Comparison of ENCODE assay signal across 8 mouse cellular contexts in genomic region chr4:98924906-98925178, GRCm38 (mm10). TPM values are rescaled to one million over a fixed set of nuclear protein-coding genes. Genes with fewer than 3 reads are reported as not detected.
A peak's percentile ranks its signal among the peaks of the same experiment; 100 is the strongest.
DNase-seq lines count a peak whose midpoint lies in the region; ATAC-seq and TF ChIP-seq lines count a peak whose summit lies in the region.

No protein-coding gene starts in this region.

- H3K9me3 ChIP-seq in kidney, embryonic 16.5 days (ENCODE audit: low read length), result no peaks in the 10 kb centered on the region
- no peaks in the 10 kb centered on the region for H3K9me3 ChIP-seq in hindbrain, embryonic 16.5 days (ENCODE audit: control insufficient read depth, low read length)
- H3K9me3 ChIP-seq in midbrain, postnatal 0 days (ENCODE audit: low read length), result no peaks in the 10 kb centered on the region

- peaks cover 14% of the 10 kb centered on the region for H3K4me1 ChIP-seq in kidney, embryonic 16.5 days (ENCODE audit: insufficient read depth, low read length)
- H3K4me1 ChIP-seq in brown adipose tissue, adult 24 weeks (ENCODE audit: control insufficient read depth, insufficient read depth, insufficient read length, low read length), result peaks cover 5% of the 10 kb centered on the region
- H3K4me1 ChIP-seq in hindbrain, embryonic 16.5 days (ENCODE audit: control insufficient read depth, insufficient read depth, low read depth, low read length), result peaks cover 18% of the 10 kb centered on the region
- H3K4me1 ChIP-seq in midbrain, postnatal 0 days (ENCODE audit: insufficient read depth, low read length), result peaks cover 4% of the 10 kb centered on the region; the same call in 1 of the 2 replicates

- peak overlapping the region; percentile 100 for H3K27ac ChIP-seq in kidney, embryonic 16.5 days (ENCODE audit: low read length)
- H3K27ac ChIP-seq in brown adipose tissue, adult 24 weeks (replicated peaks; ENCODE audit: low read depth, low read length), result no peak overlapping the region
- H3K27ac ChIP-seq in hindbrain, embryonic 16.5 days (ENCODE audit: low read depth, low read length), result no peak overlapping the region
- H3K27ac ChIP-seq in midbrain, postnatal 0 days (ENCODE audit: low read depth, low read length), result no peak overlapping the region

- peak overlapping the region; percentile 87 for H3K4me2 ChIP-seq in kidney, embryonic 16.5 days (replicated peaks; ENCODE audit: low read depth, low read length)
- H3K4me2 ChIP-seq in hindbrain, embryonic 16.5 days (ENCODE audit: low read length), result peak overlapping the region; percentile 65
- H3K4me2 ChIP-seq in midbrain, postnatal 0 days (ENCODE audit: low read depth, low read length, poor library complexity, severe bottlenecking), result peak overlapping the region; percentile 73

- ATAC-seq in kidney, embryonic 16.5 days (ENCODE audit: low FRiP score, low TSS enrichment), result no peak
- ATAC-seq in hindbrain, embryonic 16.5 days, result no peak
- no peak for ATAC-seq in midbrain, postnatal 0 days (ENCODE audit: low FRiP score)

- TF ChIP-seq CTCF in midbrain, postnatal 0 days (IDR thresholded peaks at IDR 0.05), result no peak

- H3K36me3 ChIP-seq in kidney, embryonic 16.5 days (ENCODE audit: insufficient read depth, low read length), result 0 out of 2 replicates have a peak, but pooled peaks cover 3% of the 10 kb centered on the region
- H3K36me3 ChIP-seq in hindbrain, embryonic 16.5 days (ENCODE audit: control insufficient read depth, insufficient read depth, low read length), result no peaks in the 10 kb centered on the region
- H3K36me3 ChIP-seq in midbrain, postnatal 0 days (ENCODE audit: insufficient read depth, low read length), result no peaks in the 10 kb centered on the region

- no peaks in the 10 kb centered on the region for H3K27me3 ChIP-seq in kidney, embryonic 16.5 days (ENCODE audit: insufficient read depth, low read length)
- no peaks in the 10 kb centered on the region for H3K27me3 ChIP-seq in hindbrain, embryonic 16.5 days (replicated peaks; ENCODE audit: control insufficient read depth, insufficient read depth, low read length)
- no peaks in the 10 kb centered on the region for H3K27me3 ChIP-seq in midbrain, postnatal 0 days (ENCODE audit: insufficient read depth, low read length)

- DNase-seq in kidney, postnatal 14 days, result no peak
- no peak for DNase-seq in midbrain, postnatal 0 days (ENCODE audit: low spot score)
- no peak for DNase-seq in cerebellum, adult 11 months
- no peak for DNase-seq in MN1 (ENCODE audit: low spot score)
- DNase-seq in cerebellum, adult 11-12 months, result no peak

- H3K4me3 ChIP-seq in kidney, embryonic 16.5 days (ENCODE audit: low read length), result peak overlapping the region; percentile 99
- peak overlapping the region; percentile 89 for H3K4me3 ChIP-seq in brown adipose tissue, adult 24 weeks (ENCODE audit: insufficient read depth, low read depth, low read length)
- peak overlapping the region; percentile 70 for H3K4me3 ChIP-seq in hindbrain, embryonic 16.5 days (ENCODE audit: low read length)
- H3K4me3 ChIP-seq in midbrain, postnatal 0 days (ENCODE audit: low read depth, low read length), result peak overlapping the region; percentile 91

- 0% methylated on average over 2 of the region's 2 CpGs for WGBS in kidney, embryonic 16.5 days
- WGBS in hindbrain, embryonic 16.5 days, result 0% methylated on average over 2 of the region's 2 CpGs
- WGBS in midbrain, postnatal 0 days, result 3% methylated on average over 2 of the region's 2 CpGs

- peak overlapping the region; percentile 98 for H3K9ac ChIP-seq in kidney, embryonic 16.5 days (replicated peaks; ENCODE audit: low read length)
- H3K9ac ChIP-seq in hindbrain, embryonic 16.5 days (ENCODE audit: low read depth, low read length), result peak overlapping the region; percentile 70; the same call in 1 of the 2 replicates
- H3K9ac ChIP-seq in midbrain, postnatal 0 days (replicated peaks; ENCODE audit: low read length, poor library complexity, severe bottlenecking), result peak overlapping the region; percentile 37; the same call in 1 of the 2 replicates

RNA-seq across cellular contexts. Expression of gene Usp1, which starts 1.2 kb away (rescaled TPM):
- polyA plus RNA-seq in kidney, embryonic 16.5 days (2015; fragmentation: Nextera tagmentation; extraction: Ambion mirVana), result 65.6 and 78.8 TPM in 2 replicates
- polyA plus RNA-seq in brown adipose tissue, adult 24 weeks (2012; ENCODE audit: insufficient read depth, insufficient read length, missing spikeins), result 14.0 TPM in 2 replicates
- polyA plus RNA-seq in hindbrain, embryonic 16.5 days (2015; fragmentation: Nextera tagmentation; extraction: Ambion mirVana), result 23.0 and 23.6 TPM in 2 replicates
- total RNA-seq in midbrain, postnatal 0 days (2014; rRNA removed), result 10.6 and 13.0 TPM in 2 replicates
- polyA plus RNA-seq in midbrain, postnatal 0 days (2015; fragmentation: Nextera tagmentation; extraction: Ambion mirVana), result 19.4 and 22.5 TPM in 2 replicates

Comparison
In these comparisons a context has a peak if more than half of its experiments do, and no peak if none do; other contexts are left out.
1. H3K9ac ChIP-seq: peak in every context shown above with its lines; median percentile 98 in kidney, embryonic 16.5 days; 70 in hindbrain, embryonic 16.5 days; 37 in midbrain, postnatal 0 days.